Mouse (Mus musculus): Measurements from ENCODE around the gene Nek6. TPM values are rescaled to one million over a fixed set of nuclear protein-coding genes. Genes with fewer than 3 reads are reported as not detected.

Nek6 gene
- polyA plus RNA-seq, 1 experiment from 2014 or later, result 85.7 TPM

DNA sequence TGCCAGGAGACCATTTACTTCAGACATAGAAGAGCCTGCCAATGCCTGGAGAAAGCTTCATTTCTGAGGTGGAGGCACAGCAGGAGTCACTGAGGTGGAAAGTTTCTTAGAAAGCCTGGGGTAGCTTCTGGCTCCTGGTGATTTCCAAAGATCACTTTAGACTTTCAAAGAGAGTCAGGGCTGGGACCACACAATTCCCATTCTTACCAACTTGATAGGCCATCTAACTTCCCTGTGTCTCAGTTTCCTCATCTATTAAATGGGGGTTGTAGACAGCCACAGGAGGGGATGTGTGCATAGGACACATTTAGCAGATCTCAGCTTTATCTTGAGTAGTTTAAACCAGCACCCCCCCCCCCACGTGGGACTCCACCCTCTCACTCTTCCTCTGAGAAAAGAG, 30.9 kb downstream of the Nek6 start:
- no peaks in the 10 kb centered on the region for H3K36me3 ChIP-seq
- no peaks in the 10 kb centered on the region for H3K27me3 ChIP-seq
- H3K4me1 ChIP-seq, result peaks cover 53% of the 10 kb centered on the region
- no peak for ATAC-seq (ENCODE audit: low FRiP score)
- no peaks in the 10 kb centered on the region for H3K9me3 ChIP-seq (replicated peaks)
- no peak overlapping the region for H3K9ac ChIP-seq
- 67% methylated on average over 1 of the region's 1 CpGs for WGBS
- H3K4me2 ChIP-seq (replicated peaks), result no peak overlapping the region
- H3K4me3 ChIP-seq, result no peak overlapping the region
- no peak overlapping the region for H3K27ac ChIP-seq

DNA sequence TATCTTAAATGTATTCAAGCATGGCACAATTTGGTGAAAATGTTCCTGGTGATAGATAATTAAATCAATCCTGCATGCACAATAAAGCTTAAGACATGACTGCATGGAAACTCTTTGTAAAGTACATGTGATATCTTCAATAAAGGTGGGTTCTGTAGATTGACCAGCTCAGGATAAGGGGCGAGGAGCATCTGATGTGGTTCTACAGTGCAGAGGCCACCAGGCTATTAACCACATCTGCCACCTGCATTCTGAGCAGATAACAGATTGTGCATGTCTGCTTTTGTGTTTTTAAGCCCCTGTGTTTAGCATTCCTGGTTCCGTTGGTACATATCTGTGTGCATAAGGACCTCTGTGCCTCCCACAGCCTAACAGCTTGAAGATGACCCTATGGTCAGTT, 31.7 kb downstream of the Nek6 start:
- no peaks in the 10 kb centered on the region for H3K9me3 ChIP-seq (replicated peaks)
- peaks cover 53% of the 10 kb centered on the region for H3K4me1 ChIP-seq
- WGBS, result 85% methylated on average over 2 of the region's 2 CpGs

DNA sequence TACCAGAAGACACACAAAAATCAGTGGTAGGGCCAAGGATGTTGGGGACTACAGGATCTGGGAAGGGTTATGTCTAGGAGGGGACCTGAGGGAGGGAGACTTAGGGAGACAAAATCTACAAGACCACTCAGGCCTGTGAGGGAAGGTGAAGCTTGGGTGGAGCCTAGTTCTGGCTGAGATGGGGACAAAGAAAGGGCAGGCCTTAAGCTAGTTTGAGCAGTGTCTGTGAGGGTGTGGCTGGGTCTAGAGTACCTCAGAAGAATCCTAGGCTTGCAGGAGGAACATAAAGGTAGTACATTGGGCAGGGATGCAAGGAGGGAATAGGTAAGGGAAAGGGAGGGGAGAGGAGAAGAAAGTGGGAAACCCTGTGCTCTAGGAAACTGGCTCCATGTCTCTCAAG, 32.9 kb downstream of the Nek6 start:
- no peak for ATAC-seq (ENCODE audit: low FRiP score)
- no peaks in the 10 kb centered on the region for H3K36me3 ChIP-seq
- H3K27me3 ChIP-seq, result no peaks in the 10 kb centered on the region
- H3K4me1 ChIP-seq, result peaks cover 52% of the 10 kb centered on the region
- H3K9ac ChIP-seq, result no peak overlapping the region
- H3K27ac ChIP-seq, result no peak overlapping the region
- no peak overlapping the region for H3K4me3 ChIP-seq
- H3K9me3 ChIP-seq (replicated peaks), result no peaks in the 10 kb centered on the region
- H3K4me2 ChIP-seq (replicated peaks), result no peak overlapping the region

More for the DNA sequence above, 31.7 kb downstream of the Nek6 start:
- H3K36me3 ChIP-seq, result no peaks in the 10 kb centered on the region
- no peaks in the 10 kb centered on the region for H3K27me3 ChIP-seq
- H3K9ac ChIP-seq, result no peak overlapping the region
- H3K4me2 ChIP-seq (replicated peaks), result no peak overlapping the region
- no peak for ATAC-seq (ENCODE audit: low FRiP score)
- H3K4me3 ChIP-seq, result no peak overlapping the region
- no peak overlapping the region for H3K27ac ChIP-seq

DNA sequence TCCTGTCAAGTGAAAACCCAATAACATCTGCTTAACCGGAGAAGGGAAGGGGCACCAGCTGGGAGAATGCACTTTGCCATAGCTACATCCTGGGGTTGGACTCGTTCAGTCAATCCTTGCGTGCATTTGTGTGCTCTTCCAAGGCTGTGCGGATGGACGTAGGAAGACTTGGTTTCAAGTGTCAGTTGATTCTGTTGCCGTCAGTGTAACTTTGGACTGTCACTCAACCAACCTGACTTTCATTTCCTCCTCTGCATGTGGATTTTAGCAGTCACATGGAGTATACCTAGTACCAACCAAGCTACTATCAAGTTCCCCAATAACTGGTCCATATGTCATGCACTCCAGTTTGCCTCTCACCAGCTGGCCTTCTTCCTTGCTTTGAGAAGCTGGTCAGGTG, 33.5 kb downstream of the Nek6 start:
- Histone ChIP-seq H3K27me3 (no peaks in the 10 kb centered on the region), H3K4me2 (replicated peaks) (no peak overlapping the region), H3K4me3 (no peak overlapping the region), H3K9ac (no peak overlapping the region), H3K36me3 (no peaks in the 10 kb centered on the region), H3K9me3 (replicated peaks) (no peaks in the 10 kb centered on the region), H3K4me1 (peaks cover 46% of the 10 kb centered on the region), H3K27ac (no peak overlapping the region)
- WGBS, result 76% methylated on average over 6 of the region's 6 CpGs
- ATAC-seq (ENCODE audit: low FRiP score), result no peak

DNA sequence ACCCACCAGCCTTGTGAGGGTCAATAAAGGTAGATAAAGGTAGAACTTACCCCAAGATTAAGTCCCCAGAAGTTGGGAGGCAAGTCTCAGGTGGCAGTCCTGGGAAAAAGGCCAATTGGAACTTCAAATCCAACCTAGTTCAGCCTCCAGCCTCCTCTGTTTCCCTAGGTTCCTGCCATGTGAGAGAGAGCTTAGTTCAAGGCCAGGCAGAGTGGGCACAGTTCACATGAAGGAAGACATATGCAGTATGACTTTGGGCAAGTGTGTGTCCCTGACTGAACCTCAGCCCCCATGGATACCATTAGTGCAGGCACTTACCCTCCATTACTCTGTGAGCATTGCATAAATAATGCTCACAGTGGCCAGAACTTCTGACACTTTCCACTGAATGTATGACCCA, 34.3 kb downstream of the Nek6 start:
- Histone ChIP-seq H3K4me2 (replicated peaks) (no peak overlapping the region), H3K36me3 (no peaks in the 10 kb centered on the region), H3K27me3 (no peaks in the 10 kb centered on the region), H3K4me3 (no peak overlapping the region), H3K9me3 (replicated peaks) (no peaks in the 10 kb centered on the region), H3K4me1 (peaks cover 39% of the 10 kb centered on the region), H3K27ac (no peak overlapping the region), H3K9ac (no peak overlapping the region)
- ATAC-seq (ENCODE audit: low FRiP score), result no peak

DNA sequence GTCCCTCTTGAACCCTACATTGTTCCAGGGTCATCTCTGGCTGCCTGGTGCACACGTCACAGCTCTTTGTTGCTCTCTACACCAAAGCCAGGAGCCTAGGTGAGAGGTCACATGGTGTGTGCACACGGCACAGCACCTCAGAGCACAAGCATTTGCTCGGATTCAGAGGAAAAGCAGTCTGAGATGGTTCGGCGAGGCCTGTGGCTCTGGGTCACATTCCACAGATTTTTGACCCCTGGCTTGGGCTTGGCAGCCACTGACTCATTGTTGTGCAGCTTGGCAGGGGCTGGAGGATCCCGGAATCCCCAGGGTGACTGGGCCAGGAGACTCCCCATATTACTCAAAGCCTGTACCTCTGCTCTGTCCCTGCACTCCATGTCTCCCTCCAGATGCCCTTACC, 34.8 kb downstream of the Nek6 start:
- Histone ChIP-seq H3K27me3 (no peaks in the 10 kb centered on the region), H3K9ac (no peak overlapping the region), H3K27ac (no peak overlapping the region), H3K36me3 (no peaks in the 10 kb centered on the region), H3K4me1 (peaks cover 33% of the 10 kb centered on the region), H3K9me3 (replicated peaks) (no peaks in the 10 kb centered on the region), H3K4me2 (replicated peaks) (no peak overlapping the region), H3K4me3 (no peak overlapping the region)
- WGBS, result 9% methylated on average over 6 of the region's 6 CpGs
- no peak for ATAC-seq (ENCODE audit: low FRiP score)

DNA sequence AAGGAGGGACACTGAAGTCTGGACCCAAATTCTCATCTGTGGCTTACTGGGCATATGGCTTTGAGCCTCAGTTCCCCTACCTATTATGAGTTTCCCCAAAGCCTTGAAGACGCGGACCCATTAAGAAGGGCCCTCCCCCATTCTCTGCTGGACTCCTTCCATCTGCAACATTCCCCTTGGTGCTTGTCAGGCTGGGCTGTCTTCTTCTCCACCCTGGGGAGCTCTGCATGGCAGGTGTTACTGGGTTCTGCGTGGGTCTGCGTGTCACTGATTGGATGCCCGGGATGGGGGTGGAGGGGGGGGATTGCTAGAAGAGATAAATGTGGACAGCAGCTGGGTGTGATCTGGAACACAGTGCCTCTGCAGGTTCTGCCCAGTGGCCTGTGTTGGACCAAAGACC, 35.3 kb downstream of the Nek6 start:
- Histone ChIP-seq H3K9ac (no peak overlapping the region), H3K4me3 (no peak overlapping the region), H3K9me3 (replicated peaks) (no peaks in the 10 kb centered on the region), H3K27ac (no peak overlapping the region), H3K4me2 (replicated peaks) (no peak overlapping the region), H3K4me1 (peaks cover 30% of the 10 kb centered on the region), H3K36me3 (no peaks in the 10 kb centered on the region), H3K27me3 (no peaks in the 10 kb centered on the region)
- 65% methylated on average over 5 of the region's 5 CpGs for WGBS
- no peak for ATAC-seq (ENCODE audit: low FRiP score)

DNA sequence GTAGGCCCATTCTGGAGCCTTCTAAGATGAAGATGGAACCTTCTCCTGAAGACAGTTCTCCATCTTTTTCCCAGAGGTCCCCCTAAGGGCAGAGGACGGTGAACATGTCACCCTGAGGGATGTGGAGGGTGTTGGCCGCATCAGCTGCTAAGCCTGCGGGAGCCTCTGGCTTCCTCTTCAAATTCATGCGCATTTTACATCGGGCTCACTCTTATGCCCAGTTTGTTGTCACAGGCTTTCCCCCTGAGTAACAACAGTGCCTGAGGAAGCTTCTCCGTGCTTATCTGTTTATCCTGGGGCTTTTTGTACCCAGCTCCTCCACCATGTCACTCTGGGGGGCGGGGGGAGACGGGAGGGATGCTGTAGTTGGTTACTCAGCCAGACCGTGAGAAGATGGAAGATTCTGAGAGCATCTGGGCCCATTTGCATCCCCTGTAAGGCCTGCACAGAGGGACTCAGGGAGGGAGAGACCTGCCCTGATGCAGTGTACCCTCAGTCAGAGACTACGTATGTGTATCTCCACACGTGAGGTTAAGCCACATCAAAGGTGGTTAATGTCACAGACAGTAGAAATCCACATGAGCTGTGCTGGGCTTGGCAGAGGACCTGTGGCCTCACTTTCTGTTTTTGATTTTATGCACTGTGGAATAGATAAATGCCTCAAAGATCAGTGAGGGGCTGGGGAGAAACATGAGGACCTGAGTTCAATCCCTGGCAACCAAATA, 36.5 kb downstream of the Nek6 start:
- Histone ChIP-seq H3K4me1 (peaks cover 33% of the 10 kb centered on the region), H3K27ac (peak overlapping the region; percentile 36; the same call in 1 of the 2 replicates), H3K4me3 (no peak overlapping the region), H3K9me3 (replicated peaks) (no peaks in the 10 kb centered on the region), H3K4me2 (replicated peaks) (no peak overlapping the region), H3K9ac (no peak overlapping the region), H3K27me3 (no peaks in the 10 kb centered on the region), H3K36me3 (no peaks in the 10 kb centered on the region)
- 48% methylated on average over 11 of the region's 11 CpGs for WGBS
- ATAC-seq (ENCODE audit: low FRiP score), result no peak

DNA sequence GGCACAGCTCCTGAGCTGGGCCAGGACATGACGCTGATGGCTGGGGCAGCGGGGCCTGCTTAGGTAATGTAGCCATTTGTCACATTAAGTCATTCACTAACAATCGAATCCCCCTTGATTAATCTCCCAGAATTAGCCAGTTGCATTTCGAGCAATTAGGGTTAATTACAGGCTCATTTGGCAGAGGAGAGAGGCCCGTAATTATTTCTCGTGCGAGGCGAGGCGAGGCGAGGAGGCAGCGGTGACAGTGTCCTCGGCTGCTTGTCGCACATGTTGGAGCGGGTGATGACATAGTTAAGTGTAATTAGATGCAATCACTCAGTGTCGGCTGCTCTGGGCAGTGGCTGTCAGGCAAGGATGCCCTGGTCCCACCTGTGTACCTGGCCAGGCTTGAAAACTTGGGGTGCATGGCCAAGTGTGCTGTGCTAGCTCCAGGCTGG, 40.6 kb downstream of the Nek6 start:
- H3K9me3 ChIP-seq (replicated peaks), result no peaks in the 10 kb centered on the region
- WGBS, result 56% methylated on average over 15 of the region's 15 CpGs
- H3K9ac ChIP-seq, result no peak overlapping the region
- H3K4me1 ChIP-seq, result peaks cover 43% of the 10 kb centered on the region
- no peak overlapping the region for H3K27ac ChIP-seq
- H3K4me3 ChIP-seq, result no peak overlapping the region
- H3K4me2 ChIP-seq (replicated peaks), result no peak overlapping the region
- ATAC-seq (ENCODE audit: low FRiP score), result peak; percentile 39; the same call in 1 of the 2 replicates
- H3K36me3 ChIP-seq, result no peaks in the 10 kb centered on the region
- no peaks in the 10 kb centered on the region for H3K27me3 ChIP-seq

DNA sequence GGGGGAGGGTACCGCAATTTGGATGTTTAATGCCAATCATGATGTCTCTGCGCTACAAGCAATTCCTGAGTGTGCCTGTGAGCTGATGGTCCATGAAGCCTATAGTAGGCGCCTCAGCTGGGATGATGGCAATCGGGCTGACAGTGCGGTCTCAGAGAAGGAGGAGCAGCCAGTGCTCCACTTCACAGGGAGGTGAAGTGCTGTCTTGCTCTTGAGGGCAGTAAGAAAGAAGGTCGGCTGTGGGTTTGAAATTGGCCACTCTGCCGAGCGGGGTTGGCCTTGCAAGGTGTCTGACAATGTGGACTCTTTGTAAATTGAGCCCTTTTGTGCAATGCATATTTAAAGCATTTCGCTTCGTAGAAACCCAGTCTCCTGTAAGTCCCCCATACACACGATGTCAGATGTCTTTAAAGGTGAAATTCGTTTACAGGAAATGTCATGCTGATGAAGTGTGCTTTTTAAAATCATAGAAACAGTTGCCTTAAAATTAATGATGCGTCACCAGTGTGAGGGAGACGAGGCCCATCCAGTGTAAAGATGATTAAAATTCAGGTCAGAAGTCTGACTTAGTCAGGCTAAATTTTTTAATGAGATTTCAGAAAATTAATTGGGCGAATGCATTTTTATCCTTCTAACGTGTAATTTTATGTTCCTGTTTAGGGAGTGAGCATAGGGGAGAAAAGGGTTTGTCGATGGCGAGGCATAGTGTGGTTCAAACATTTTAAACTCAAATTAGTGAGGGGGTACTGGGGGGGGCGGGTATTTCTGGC, 43.0 kb downstream of the Nek6 start:
- ATAC-seq (ENCODE audit: low FRiP score), result peak; percentile 41; the same call in 1 of the 2 replicates
- H3K36me3 ChIP-seq, result no peaks in the 10 kb centered on the region
- 66% methylated on average over 19 of the region's 19 CpGs for WGBS
- H3K9ac ChIP-seq, result no peak overlapping the region
- H3K27me3 ChIP-seq, result no peaks in the 10 kb centered on the region
- H3K9me3 ChIP-seq (replicated peaks), result no peaks in the 10 kb centered on the region
- peaks cover 33% of the 10 kb centered on the region for H3K4me1 ChIP-seq
- H3K4me2 ChIP-seq (replicated peaks), result no peak overlapping the region
- 0 out of 2 replicates have a peak overlapping the region, but pooled peaks have one; percentile 4 for H3K27ac ChIP-seq
- H3K4me3 ChIP-seq, result no peak overlapping the region

DNA sequence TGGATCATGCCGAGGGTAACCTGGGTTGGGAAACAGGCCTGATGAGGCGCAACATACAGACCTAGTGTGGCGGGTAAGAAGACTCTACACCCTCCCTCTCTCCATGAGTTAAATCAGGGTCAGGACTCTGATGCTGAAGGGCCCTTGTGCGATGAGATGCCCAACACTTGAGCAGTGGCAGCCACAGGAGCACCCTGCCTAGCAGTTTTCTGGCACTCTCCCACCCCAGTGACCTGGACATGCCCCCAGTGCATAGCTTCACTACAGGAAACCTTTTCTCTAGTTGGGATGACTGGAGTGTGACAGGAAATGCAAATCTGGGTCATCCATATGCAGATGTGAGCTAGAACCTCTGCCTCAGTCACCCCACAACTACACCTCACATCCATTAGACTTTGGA, 44.2 kb downstream of the Nek6 start:
- peaks cover 39% of the 10 kb centered on the region for H3K4me1 ChIP-seq
- no peak overlapping the region for H3K9ac ChIP-seq
- no peaks in the 10 kb centered on the region for H3K27me3 ChIP-seq
- no peak for ATAC-seq (ENCODE audit: low FRiP score)
- H3K27ac ChIP-seq, result no peak overlapping the region
- no peaks in the 10 kb centered on the region for H3K9me3 ChIP-seq (replicated peaks)
- H3K36me3 ChIP-seq, result no peaks in the 10 kb centered on the region
- no peak overlapping the region for H3K4me3 ChIP-seq
- no peak overlapping the region for H3K4me2 ChIP-seq (replicated peaks)
- 90% methylated on average over 4 of the region's 4 CpGs for WGBS

DNA sequence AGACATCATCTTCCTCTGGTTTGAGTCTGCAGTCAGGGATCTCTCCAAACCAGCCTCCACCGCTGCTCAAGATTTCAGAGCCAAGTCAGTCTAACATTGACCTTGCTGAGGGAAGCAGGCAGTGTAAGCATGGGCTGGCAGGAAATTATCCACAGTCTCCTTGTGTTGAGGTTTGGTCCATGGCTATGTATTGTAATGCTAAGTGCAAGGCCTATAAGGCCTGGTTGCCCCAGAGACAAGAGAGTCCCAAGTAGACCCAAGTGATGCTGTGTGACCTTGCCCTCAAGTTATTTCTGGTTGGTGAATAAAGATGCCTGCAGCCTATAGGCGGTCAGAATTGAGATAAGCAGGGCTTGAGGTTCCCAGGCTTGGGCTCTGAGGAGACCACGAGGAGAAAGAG, 45.3 kb downstream of the Nek6 start:
- Histone ChIP-seq H3K4me1 (peaks cover 40% of the 10 kb centered on the region), H3K9ac (no peak overlapping the region), H3K9me3 (replicated peaks) (no peaks in the 10 kb centered on the region), H3K4me2 (replicated peaks) (no peak overlapping the region), H3K4me3 (no peak overlapping the region), H3K36me3 (peaks cover 4% of the 10 kb centered on the region; the same call in 1 of the 2 replicates), H3K27ac (no peak overlapping the region), H3K27me3 (no peaks in the 10 kb centered on the region)
- 66% methylated on average over 3 of the region's 3 CpGs for WGBS
- no peak for ATAC-seq (ENCODE audit: low FRiP score)

All from hindbrain, embryonic 12.5 days (tissue).